Mouse (Mus musculus) bone marrow, adult 2 months (tissue): ENCODE data around the gene Msmb. TPM values are rescaled to one million over a fixed set of nuclear protein-coding genes. Genes with fewer than 3 reads are reported as not detected.

Source experiments
- H3K27ac ChIP-seq: fragments of 200-500 bp; 2 replicates; pipeline ENCODE4 v1.5.1; 2012; ENCODE audit warnings: low read depth, mild to moderate bottlenecking, control low read depth, inconsistent platforms, low read length; ENCODE audit not compliant: control insufficient read depth, poor library complexity, insufficient read depth
- H3K4me1 ChIP-seq: fragments of 200-500 bp; 2 replicates; pipeline ENCODE4 v1.6.1; 2011; ENCODE audit warnings: low read length; ENCODE audit not compliant: control insufficient read depth, insufficient read depth
- H3K4me3 ChIP-seq: fragments of 200-500 bp; replicated peaks from 2 replicates; pipeline ENCODE3; 2011; ENCODE audit warnings: mild to moderate bottlenecking, low read depth, low read length, control low read depth; ENCODE audit not compliant: control insufficient read depth
- CTCF ChIP-seq: fragments of 200-500 bp; IDR thresholded peaks from 2 replicates; pipeline ENCODE4 v1.5.1; 2011; ENCODE audit warnings: low read length, control low read depth; ENCODE audit not compliant: control insufficient read depth, insufficient read depth
- POLR2A ChIP-seq: fragments of 200-500 bp; IDR thresholded peaks from 2 replicates; pipeline ENCODE4 v1.6.1; 2011; ENCODE audit warnings: low read depth, mild to moderate bottlenecking, control low read depth, low read length, borderline replicate concordance; ENCODE audit not compliant: control insufficient read depth
- WGBS: fragments of 180-500 bp; shearing (Covaris S2); methylation state at CpG from one replicate; pipeline ENCODE4 v1.1.7; 2018; 5-methylcytosine and 5-hydroxymethylcytosine counted together
- polyA plus RNA-seq: library from polyadenylated mRNA; stranded (reverse); fragments of >200 nt; gene quantifications from 2 replicates; pipeline ENCODE4 v1.2.4, GENCODE M21; 2011; ENCODE audit warnings: low replicate concordance; ENCODE audit not compliant: missing spikeins, insufficient read depth, insufficient read length

The Msmb gene
- polyA plus RNA-seq, 1 experiment = not detected

GRCm38 (mm10) chr14:32163203-32163888 lies 21.5 kb downstream of the Msmb start:
- Histone ChIP-seq H3K4me3 (no peak overlapping the region), H3K27ac (no peak overlapping the region), H3K4me1 (peaks cover 5% of the 10 kb centered on the region; the same call in 1 of the 2 replicates)
- TF ChIP-seq POLR2A (no peak), CTCF (no peak)
- WGBS = 64% methylated on average over 11 of the region's 11 CpGs

GRCm38 (mm10) chr14:32164173-32165051 lies 22.6 kb downstream of the Msmb start:
- TF ChIP-seq CTCF = no peak
- TF ChIP-seq POLR2A = no peak
- Histone ChIP-seq H3K4me1 (peaks cover 3% of the 10 kb centered on the region; the same call in 1 of the 2 replicates), H3K27ac (no peak overlapping the region; the same call in 1 of the 2 replicates), H3K4me3 (no peak overlapping the region)
- WGBS = 41% methylated on average over 8 of the region's 8 CpGs

DNA sequence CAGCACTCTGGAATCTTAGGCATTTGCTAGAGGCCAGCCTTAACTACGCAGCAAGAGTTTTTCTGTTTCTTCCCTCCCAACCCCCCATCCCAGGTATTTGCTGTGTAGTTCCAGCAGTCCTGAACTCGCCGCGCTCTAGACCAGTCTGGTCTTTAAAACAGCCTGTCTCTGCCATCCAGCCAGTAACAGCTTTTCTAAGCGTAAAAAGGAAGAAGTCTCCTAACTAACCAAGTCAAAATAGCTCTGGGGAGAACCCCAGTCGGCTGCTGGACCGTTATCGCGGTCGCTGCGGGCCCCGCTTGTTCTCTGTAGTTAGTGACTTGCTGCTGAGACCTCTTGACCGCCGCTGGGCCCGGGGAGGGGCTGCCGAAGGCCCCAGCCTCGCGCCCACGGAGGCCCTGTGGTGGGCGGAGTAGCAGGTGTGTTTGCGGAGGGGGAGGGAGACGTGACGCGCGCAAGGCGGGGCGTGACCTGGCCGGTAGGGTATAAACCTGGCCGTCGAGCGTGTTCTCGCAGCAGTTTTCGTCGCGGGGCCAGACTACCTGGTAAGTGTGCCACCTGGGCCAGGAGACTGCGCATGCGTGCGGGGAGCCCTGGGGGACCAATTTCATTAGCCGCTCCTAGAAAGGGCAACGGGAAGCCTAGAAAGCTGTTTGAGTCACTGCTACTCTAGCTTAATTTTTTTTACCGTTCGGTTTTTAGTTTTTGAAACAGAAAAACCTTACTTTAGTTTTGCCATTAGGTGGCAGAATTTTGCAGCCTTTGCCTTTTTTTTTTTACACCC lies 23.6 kb downstream of the Msmb start:
- peaks cover 4% of the 10 kb centered on the region; the same call in 1 of the 2 replicates for H3K4me1 ChIP-seq
- H3K27ac ChIP-seq = peak overlapping the region; percentile 95
- H3K4me3 ChIP-seq = peak overlapping the region; percentile 60
- TF ChIP-seq POLR2A (peak; percentile 98), CTCF (0 out of 2 replicates have a peak, but pooled peaks have one; percentile 7)
- WGBS = under 1% methylated on average over 42 of the region's 42 CpGs

GRCm38 (mm10) chr14:32166062-32166441 lies 24.2 kb downstream of the Msmb start:
- H3K4me1 ChIP-seq = peaks cover 3% of the 10 kb centered on the region; the same call in 1 of the 2 replicates
- peak overlapping the region; percentile 75 for H3K4me3 ChIP-seq
- WGBS = 6% methylated on average over 2 of the region's 2 CpGs
- H3K27ac ChIP-seq = peak overlapping the region; percentile 19; the same call in 1 of the 2 replicates
- no peak for TF ChIP-seq POLR2A
- no peak for TF ChIP-seq CTCF

DNA sequence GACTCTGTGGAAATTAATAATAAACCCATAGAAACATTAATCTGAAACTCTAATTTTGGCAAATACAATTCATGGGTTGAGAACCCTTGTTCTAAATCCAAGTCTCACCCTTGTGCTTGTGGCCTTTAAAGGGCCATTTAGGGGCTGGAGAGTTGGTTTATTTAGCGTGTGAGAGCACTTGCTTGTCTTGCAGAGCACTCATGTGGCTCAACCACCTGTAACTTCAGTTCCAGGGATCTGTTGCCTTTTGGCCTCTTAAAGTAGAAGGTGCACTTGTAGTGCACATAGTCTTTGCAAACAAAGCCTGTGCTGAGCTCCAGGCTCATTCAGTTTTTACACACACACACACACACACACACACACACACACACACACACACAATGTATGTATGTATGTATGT lies 25.0 kb downstream of the Msmb start:
- peak overlapping the region; percentile 75 for H3K4me3 ChIP-seq
- peaks cover 3% of the 10 kb centered on the region; the same call in 1 of the 2 replicates for H3K4me1 ChIP-seq
- H3K27ac ChIP-seq = no peak overlapping the region
- WGBS = 6% methylated on average over 1 of the region's 1 CpGs
- TF ChIP-seq POLR2A = no peak
- TF ChIP-seq CTCF = no peak

DNA sequence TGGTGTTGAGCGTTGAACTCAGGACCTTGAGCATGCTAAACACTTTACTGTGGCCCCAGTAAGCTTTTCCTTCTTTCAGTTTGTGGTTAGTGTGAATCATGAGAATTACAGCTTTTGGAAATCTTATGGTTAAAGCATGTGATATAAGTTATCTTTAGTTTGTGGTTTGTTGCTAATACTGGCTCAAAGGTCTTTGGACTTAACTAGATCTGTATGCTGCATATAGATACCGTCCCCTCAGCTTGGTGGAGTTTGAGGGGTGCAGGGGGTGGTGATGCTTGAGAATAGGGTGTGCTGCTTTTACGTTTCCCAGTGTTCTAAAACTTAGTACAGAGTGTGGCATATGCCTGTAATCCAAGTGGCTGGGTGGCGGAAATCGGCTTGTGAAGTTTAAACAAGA lies 25.5 kb downstream of the Msmb start:
- Histone ChIP-seq H3K4me3 (peak overlapping the region; percentile 75), H3K27ac (peak overlapping the region; percentile 34; the same call in 1 of the 2 replicates), H3K4me1 (peaks cover 3% of the 10 kb centered on the region; the same call in 1 of the 2 replicates)
- TF ChIP-seq CTCF = no peak
- TF ChIP-seq POLR2A = no peak
- 10% methylated on average over 5 of the region's 5 CpGs for WGBS

- TF ChIP-seq CTCF (no peak), POLR2A (no peak)
- H3K4me3 ChIP-seq = peak overlapping the region; percentile 51
- H3K4me1 ChIP-seq = peaks cover 5% of the 10 kb centered on the region; the same call in 1 of the 2 replicates
- H3K27ac ChIP-seq = peak overlapping the region; percentile 73
- 11% methylated on average over 3 of the region's 3 CpGs for WGBS
Observed at GRCm38 (mm10) chr14:32168653-32169231, 26.9 kb downstream of the Msmb start.
